Mouse (Mus musculus): ENCODE data around the gene Cyb5rl.

Gene Cyb5rl
- long read RNA-seq, experiment 1, transcript Cyb5rl-203 (7 exons, 2,516 nt) = major isoform, 5 of 18 reads
- long read RNA-seq, experiment 1, partial matches to known transcripts = 5 of 18 reads
- long read RNA-seq, experiment 1, other reads (novel, unspliced or antisense) = 8 of 18 reads
- long read RNA-seq, experiment 2, partial matches to known transcripts = 1 of 17 reads
- long read RNA-seq, experiment 2, other reads (novel, unspliced or antisense) = 13 of 17 reads

- intact Hi-C loops (cut with DNase I) = loop anchor here (5.0 to 10.0 kb wide), 2 partner anchors 51 to 98 kb away; no protein-coding TSS in a partner anchor
These were observed at the start of gene Cyb5rl, which contains the start of gene Mrpl37 for GRCm38 (mm10) chr4:107066252-107067124. Cyb5rl (plus strand) TSS chr4:107066988. Mrpl37 (minus strand) TSS chr4:107066868.

GRCm38 (mm10) chr4:107017257-107017656, 49.5 kb upstream of the Cyb5rl start:
- intact Hi-C loops (cut with DNase I) = no loop called here

GRCm38 (mm10) chr4:107018521-107018920, 48.3 kb upstream of the Cyb5rl start:
- intact Hi-C loops (cut with DNase I) = no loop called here

GRCm38 (mm10) chr4:107019027-107019426, 47.8 kb upstream of the Cyb5rl start:
- intact Hi-C loops (cut with DNase I) = no loop called here

DNA sequence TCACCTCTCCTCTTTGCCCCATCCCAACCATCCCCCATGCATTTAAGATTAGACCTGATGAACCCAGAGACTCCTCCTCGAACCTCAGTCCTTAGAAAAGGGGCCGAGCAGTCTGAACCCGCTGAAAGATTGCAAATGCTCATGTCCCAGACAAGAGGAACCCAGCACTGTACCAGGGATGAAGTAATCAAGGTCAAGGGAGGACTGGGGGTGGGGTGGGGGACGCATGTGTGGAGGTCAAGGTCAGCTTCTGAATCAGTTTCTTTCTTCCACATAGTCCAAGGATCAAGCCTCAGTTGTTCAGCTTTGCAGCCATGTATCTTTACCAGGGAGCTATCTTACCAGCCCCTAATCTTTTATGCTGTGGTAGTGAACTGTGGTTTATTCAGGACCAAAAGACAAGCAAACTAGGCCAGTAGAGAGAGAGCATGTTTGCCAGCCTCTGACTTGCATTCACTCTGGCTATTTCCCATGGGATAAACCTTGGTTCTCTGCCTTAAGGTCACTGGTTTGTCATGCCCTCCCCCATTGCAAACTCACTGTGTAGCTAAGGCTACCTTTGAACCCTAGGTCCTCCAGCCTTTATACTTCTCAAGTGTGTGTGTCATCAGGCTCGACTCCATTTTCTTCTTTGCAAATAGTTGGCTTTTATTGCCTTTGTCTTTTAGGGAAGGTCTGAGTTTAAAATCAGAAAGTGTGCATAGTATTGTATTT, 46.3 kb upstream of the Cyb5rl start:
- intact Hi-C loops (cut with DNase I) = no loop called here

GRCm38 (mm10) chr4:107021464-107021863, 45.3 kb upstream of the Cyb5rl start:
- intact Hi-C loops (cut with DNase I) = no loop called here

DNA sequence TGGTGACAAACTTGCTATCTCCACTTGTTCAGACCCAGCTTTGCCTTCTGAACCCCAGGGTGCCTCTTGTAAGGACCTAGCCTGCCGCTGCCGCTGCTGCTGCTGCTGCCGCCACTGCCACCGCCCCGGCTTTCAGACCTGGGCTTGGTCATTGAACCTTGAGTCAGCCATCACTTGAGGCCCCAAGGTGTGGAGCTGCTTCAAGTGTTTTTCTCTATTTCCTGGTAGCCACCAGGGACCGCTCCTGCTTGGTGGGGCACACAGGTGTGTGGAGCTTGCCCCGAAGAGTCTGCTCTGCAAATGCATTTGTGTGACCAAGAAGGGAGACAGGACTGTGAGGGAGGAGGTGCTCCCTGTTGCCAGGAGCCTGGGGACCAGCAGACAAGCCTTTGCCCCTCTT, 41.9 kb upstream of the Cyb5rl start:
- intact Hi-C loops (cut with DNase I) = no loop called here

DNA sequence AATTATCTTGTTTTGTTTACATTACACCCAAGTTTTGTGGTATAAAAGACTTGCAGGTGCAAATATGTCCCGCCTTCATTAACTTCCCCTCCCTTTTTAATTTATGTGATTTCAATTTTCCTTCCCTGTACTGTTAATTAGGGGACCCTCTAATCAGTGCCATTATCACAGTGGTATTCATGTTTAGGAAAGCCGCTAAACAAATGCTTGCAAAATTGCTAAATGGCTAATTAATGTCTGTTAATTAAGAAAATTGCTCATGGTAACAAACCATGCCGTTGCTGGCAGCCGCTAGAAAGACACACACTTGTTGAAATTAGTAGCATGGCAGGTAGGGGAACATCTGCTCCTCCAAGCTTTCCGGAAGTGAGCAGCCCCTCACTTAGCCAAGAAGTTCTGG, 41.4 kb upstream of the Cyb5rl start:
- intact Hi-C loops (cut with DNase I) = no loop called here

DNA sequence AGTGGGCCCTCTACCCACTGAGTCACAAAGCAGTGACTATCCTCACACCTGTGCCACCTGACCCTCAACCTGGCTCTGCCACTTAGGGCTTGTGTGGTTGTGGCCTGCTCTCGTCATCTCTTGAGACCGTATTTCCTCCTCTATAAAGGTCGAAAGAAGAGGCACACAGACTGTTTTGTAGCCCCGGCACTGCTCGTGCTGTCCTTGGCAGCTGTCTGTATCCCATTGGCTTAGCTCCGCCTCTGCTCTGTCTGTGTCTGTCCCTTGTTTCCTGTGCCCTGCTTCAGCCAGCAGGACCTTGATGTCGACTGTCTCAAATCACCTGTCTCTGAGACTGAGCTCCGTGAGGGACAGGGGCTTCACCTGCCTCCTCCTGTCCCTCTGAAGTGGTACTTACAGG, 40.3 kb upstream of the Cyb5rl start:
- intact Hi-C loops (cut with DNase I) = no loop called here

- intact Hi-C loops (cut with DNase I) = no loop called here
These were observed 31.1 kb upstream of the Cyb5rl start for GRCm38 (mm10) chr4:107035689-107036088.

DNA sequence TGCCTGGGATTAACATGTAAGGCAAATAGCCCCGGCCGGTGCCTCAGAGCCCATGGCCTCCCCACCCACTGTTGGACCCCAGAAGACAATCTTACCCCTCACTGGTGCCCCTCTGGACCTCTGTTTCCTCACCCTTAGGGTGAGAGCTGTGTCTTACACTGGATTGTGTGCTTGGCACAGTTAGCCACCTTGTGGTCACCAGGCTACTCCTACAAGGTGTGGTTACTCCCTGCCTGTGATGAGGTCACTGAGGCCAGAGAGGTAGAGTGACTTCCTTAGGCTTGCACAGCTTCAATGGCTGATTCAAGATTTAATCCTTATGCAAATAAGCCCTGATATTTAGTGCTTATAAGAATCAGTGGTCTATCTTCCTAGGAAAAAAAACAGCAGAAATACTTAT, 29.8 kb upstream of the Cyb5rl start:
- intact Hi-C loops (cut with DNase I) = no loop called here

DNA sequence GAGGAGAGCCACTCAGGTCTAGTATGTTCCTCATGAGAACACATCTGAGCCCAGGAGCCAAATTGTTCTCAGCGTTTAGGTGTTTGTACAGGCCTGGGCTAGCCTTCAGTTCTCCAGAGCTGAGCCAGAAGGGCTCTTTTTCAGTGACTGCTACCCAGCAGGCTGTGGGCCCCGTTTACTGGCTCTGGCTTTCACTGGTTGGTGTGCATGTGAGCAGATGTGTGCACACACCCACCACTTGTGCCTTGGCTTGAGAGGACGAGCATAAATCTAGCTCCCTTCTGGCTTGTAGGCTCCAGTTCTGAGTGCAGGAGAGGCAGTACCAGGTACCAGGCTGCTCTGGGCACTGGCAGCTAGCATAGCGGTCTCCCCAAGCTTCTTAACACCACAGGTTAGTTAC, 28.5 kb upstream of the Cyb5rl start:
- intact Hi-C loops (cut with DNase I) = no loop called here

DNA sequence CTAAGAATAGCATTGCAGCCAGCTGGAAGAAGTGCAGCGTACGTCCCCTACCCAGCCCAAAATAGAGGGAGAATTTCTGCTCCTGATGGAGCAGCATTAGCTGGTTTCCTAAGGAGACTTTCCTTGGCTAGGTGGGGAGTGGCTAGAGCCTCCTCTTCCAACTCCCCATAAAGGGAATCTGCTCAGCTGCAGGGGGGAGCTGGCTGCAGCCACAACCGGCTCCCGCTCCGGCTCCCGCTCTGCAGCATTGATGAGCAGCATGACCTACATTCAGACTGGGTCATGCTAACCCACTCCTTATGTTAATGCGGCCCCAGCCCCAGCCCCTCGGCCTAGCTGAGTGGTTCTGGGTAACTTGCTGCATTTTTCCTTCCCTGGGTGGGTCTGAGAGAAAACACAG, 27.5 kb upstream of the Cyb5rl start:
- intact Hi-C loops (cut with DNase I) = no loop called here

DNA sequence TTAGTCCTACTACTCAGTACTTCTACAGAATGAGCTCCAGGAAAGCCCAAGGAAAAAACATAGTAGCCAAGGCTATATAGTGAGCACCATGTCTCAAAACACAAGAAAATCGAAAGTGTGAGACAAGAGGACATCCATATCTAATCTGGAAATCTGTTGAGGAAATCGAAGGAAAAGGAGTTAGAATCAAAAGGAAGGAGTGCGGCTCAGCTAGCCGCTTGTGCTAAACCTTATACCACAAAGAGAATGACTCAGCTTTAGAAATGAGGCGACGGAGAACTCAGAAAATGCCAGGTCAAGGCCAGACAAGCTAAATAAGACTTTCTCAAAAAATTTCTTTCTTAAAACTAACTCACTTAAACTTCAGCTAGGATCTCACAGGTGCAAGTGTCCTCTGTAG, 24.5 kb upstream of the Cyb5rl start:
- intact Hi-C loops (cut with DNase I) = no loop called here

DNA sequence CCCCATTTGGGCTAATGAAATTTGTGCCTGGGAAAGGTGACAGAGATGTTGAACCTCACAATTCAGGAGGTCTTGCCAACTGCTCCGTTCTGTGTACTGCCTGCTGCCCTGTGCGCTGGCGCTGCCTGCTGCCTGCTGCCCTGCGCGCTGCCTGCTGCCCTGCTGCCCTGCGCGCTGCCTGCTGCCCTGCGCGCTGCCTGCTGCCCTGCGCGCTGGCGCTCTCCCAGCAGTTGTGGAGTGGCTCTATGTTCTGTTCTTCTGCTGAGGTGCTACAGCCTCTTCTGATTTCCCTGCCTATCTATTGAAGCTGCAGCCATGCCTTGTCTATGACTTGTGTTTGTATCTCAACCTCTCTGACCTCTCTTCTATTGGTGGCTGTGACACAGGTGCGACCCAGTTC, 21.6 kb upstream of the Cyb5rl start:
- intact Hi-C loops (cut with DNase I) = no loop called here

DNA sequence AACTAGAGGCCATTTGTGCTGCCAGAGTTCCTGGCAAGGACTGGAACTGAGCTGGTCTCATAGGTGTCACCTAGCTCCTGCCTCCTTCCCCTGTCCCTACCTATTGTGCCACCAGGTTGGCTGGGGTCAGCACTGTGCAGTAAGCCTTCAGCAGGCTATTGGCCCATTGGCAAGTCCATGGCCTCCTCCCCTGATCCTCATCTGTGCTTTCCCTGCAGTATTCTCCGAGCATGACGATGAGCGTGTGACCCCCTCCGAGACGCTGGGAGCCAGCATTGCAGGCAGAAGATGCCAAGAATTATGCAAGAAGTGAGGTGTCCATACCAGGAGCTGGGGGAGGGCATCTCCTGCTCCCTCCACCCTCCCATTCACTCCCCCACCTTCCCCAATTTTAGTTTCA, 19.0 kb upstream of the Cyb5rl start:
- intact Hi-C loops (cut with DNase I) = no loop called here

- intact Hi-C loops (cut with DNase I) = no loop called here
These were observed 18.1 kb upstream of the Cyb5rl start for GRCm38 (mm10) chr4:107048568-107049162.

DNA sequence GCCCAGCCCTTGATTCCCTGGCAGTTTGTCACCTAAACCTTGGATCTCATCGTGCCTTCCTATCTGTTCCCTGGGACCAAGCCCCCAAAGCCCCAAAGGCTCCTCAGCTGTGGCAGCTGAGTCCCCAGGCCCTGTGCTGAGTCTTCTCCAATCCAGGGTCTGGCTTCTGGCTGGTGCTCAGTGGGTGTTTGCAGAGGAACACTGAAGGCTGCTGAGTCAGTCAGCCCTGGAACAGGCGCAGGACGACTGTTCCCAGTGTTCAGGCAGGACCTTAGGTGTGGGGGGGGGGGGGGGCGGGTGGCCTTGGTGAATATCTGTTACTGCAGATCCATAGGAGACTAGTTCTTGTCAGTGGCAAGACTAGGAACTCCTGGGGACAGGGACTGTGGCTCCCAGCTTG, 14.9 kb upstream of the Cyb5rl start:
- intact Hi-C loops (cut with DNase I) = no loop called here

DNA sequence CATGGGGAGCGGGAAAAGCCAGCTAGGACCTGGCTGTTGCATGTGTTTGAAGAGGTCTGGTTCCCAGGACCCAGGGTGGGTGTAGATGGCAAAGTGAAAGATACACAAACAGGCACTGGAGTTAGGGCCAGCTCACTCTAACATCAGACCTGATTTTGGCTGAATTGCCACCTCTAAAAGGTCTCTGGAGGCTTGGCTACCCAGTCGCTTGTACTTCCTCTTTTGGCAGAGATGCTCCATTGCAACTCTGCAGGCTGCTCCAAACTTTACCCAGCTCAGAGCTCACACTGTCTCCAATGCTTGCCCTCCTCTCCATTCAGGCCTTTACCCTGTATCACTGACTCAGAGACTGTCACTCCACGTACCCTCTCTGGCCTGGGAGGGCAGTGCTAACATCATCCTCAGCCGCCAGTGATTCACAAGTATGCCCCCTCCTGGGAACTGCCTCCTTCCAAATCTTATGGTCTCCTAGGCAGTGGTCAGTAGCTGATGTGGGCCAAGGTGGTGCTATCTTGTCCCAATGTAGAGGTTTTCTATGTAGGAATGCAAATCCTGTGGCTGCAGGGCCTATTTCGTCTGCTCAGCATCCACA, 13.7 kb upstream of the Cyb5rl start:
- intact Hi-C loops (cut with DNase I) = no loop called here

DNA sequence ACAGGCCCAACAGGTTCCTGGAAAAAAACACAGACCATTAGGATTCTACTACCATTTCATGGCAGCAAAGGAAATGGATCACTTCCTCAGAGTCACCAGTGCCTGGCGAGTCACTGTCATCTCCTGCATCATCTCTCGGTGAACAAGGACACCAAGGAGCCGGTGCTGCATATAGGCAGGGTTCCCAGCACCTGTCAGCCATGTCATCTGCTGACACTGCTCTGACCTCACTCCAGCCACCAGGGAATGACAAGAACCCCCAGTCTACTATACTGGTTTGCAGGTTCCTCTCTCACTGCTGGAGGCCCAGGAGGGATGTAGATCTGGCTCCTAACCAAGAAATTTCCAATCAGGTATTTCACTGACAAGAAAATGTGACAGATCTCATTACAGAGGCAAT, 10.7 kb upstream of the Cyb5rl start:
- intact Hi-C loops (cut with DNase I) = no loop called here

DNA sequence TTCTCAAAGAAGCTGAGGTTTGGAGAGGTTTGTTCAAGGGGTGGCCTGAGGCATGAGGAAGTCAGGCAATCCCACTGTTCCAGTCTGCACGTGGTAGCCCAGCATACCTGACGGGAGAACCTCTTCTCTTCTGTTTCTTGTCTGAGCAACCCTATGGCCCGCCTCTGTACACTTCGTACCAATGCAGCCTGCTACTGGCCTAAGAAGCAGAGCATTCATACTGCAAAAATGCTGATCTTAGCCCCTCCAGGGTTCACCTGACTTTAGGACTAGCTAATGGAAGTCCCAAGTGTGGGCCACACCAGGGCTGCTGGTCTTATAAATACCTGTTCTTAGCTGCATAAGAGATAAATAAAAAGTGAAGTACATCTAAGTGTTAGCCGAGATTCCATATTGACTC, 8.4 kb upstream of the Cyb5rl start:
- intact Hi-C loops (cut with DNase I) = no loop called here
